Mouse (Mus musculus) embryonic facial prominence, embryonic 12.5 days (tissue): ENCODE data around the gene Inpp4b. TPM values are rescaled to one million over a fixed set of nuclear protein-coding genes. Genes with fewer than 3 reads are reported as not detected.
A peak's percentile ranks its signal among the peaks of the same experiment; 100 is the strongest.
"Not testable (repeated sequence)": the region's sequence is repeated elsewhere in the genome, so short reads cannot be mapped to it uniquely, and the experiment has no call there.

Source experiments
- ATAC-seq: fragments of 200-750 bp; cut with Nextera tagmentation; 2 replicates; pipeline ENCODE4 v1.8.0; 2017; ENCODE audit not compliant: insufficient number of reproducible peaks, insufficient read depth, low FRiP score, low TSS enrichment
- H3K27ac ChIP-seq: fragments of 300-500 bp; sonication (generic); 2 replicates; pipeline ENCODE4 v1.5.1; 2016; ENCODE audit warnings: mild to moderate bottlenecking
- H3K27me3 ChIP-seq: fragments of 300-500 bp; sonication (generic); 2 replicates; pipeline ENCODE4 v1.6.1; 2016; ENCODE audit warnings: mild to moderate bottlenecking, moderate library complexity
- H3K36me3 ChIP-seq: fragments of 300-500 bp; sonication (generic); 2 replicates; pipeline ENCODE4 v1.6.1; 2016; ENCODE audit warnings: mild to moderate bottlenecking
- H3K4me1 ChIP-seq: fragments of 300-500 bp; sonication (generic); 2 replicates; pipeline ENCODE4 v1.6.1; 2016
- H3K4me2 ChIP-seq: fragments of 300-500 bp; sonication (generic); replicated peaks from 2 replicates; pipeline ENCODE4 v1.6.1; 2016; ENCODE audit warnings: mild to moderate bottlenecking, moderate library complexity
- H3K4me3 ChIP-seq: fragments of 300-500 bp; sonication (generic); 2 replicates; pipeline ENCODE4 v1.5.1; 2016; ENCODE audit warnings: mild to moderate bottlenecking
- H3K9ac ChIP-seq: fragments of 300-500 bp; sonication (generic); 2 replicates; pipeline ENCODE4 v1.6.1; 2016; ENCODE audit warnings: mild to moderate bottlenecking, moderate library complexity
- H3K9me3 ChIP-seq: fragments of 300-500 bp; sonication (generic); 2 replicates; pipeline ENCODE4 v1.6.1; 2016; ENCODE audit warnings: mild to moderate bottlenecking, moderate library complexity
- WGBS: fragments of 180-500 bp; shearing (Covaris S2); methylation state at CpG from one replicate; pipeline ENCODE4 v1.1.7; 2016; 5-methylcytosine and 5-hydroxymethylcytosine counted together
- polyA plus RNA-seq: library from polyadenylated mRNA; unstranded; fragments of >200 nt; fragmentation: Nextera tagmentation; extraction: Ambion mirVana; gene quantifications from 2 replicates; pipeline ENCODE4 v1.2.1, GENCODE M21; 2016

The Inpp4b gene
- polyA plus RNA-seq, 1 experiment from 2014 or later, result 19.7 TPM

DNA sequence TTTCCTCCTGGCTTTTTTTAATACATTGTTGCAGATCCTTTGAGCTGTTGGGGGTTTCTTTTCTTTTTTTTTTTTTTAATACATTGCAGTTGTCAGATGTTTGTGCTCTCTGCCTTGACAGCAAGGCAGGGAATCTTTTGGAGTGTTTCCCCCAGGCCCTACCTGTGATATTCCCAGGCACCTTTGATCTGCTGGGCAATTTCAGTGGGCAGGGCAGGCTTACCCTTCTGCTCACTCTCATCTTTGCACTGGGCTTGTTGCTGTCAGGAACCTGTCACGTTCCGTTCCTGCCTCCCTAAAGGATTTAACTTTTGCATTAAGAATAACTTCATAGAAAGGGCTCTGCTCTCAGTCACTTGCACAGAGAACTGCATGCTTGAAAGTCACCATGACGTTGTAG lies 711.7 kb downstream of the Inpp4b start:
- Histone ChIP-seq H3K4me1 (no peaks in the 10 kb centered on the region), H3K36me3 (no peaks in the 10 kb centered on the region), H3K4me2 (no peak overlapping the region), H3K9me3 (no peaks in the 10 kb centered on the region), H3K27ac (no peak overlapping the region; the same call in 1 of the 2 replicates), H3K27me3 (no peaks in the 10 kb centered on the region), H3K4me3 (no peak overlapping the region), H3K9ac (no peak overlapping the region)
- ATAC-seq, result no peak
- 44% methylated on average over 3 of the region's 3 CpGs for WGBS

DNA sequence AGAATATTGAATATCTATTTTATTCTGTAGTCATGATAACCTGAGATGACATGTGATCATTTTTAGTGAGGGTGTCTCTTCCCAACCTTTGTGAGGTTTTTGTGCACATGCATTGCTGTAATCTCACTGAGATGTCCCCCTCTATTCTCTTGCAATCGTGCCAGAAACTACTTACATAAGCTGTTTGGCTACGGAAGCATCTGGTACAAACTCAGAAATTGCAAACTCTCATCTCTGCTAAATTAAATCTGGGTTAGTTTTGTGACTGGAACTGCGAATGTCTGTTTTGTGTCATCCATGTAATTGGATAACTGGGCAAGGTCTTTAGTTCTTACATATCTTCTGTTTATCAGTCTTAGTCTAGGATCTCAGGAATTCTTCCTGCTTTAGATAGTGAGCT lies 725.3 kb downstream of the Inpp4b start:
- Histone ChIP-seq H3K27ac (no peak overlapping the region), H3K4me1 (no peaks in the 10 kb centered on the region), H3K9me3 (no peaks in the 10 kb centered on the region), H3K36me3 (no peaks in the 10 kb centered on the region), H3K4me2 (no peak overlapping the region), H3K27me3 (no peaks in the 10 kb centered on the region), H3K4me3 (no peak overlapping the region), H3K9ac (no peak overlapping the region)
- 56% methylated on average over 3 of the region's 3 CpGs for WGBS
- ATAC-seq, result no peak

DNA sequence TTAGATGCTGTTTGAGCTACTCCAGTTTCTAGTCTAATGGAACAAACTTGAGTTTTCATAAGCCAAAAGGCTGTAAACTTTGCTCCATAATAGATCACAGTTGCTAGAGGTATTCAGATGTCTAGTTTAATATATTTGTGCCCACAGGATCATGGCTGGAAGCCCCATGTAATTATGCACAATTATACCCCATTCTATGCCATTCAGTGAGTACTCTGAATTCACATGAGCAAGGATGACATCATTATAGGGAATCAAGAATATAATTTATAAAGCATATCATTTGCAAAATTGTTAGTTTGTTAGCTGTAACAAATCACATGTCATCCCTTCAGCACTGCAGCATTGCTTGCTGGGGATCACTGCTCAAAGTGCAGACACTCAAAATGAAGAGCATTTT lies 736.9 kb downstream of the Inpp4b start:
- no peaks in the 10 kb centered on the region for H3K36me3 ChIP-seq
- ATAC-seq, result no peak
- H3K4me2 ChIP-seq, result no peak overlapping the region
- H3K27ac ChIP-seq, result no peak overlapping the region
- H3K9me3 ChIP-seq, result no peaks in the 10 kb centered on the region
- H3K27me3 ChIP-seq, result no peaks in the 10 kb centered on the region
- no peak overlapping the region for H3K4me3 ChIP-seq
- no peaks in the 10 kb centered on the region for H3K4me1 ChIP-seq
- H3K9ac ChIP-seq, result no peak overlapping the region

- WGBS, result 91% methylated on average over 7 of the region's 7 CpGs
- not testable (repeated sequence) for H3K27me3 ChIP-seq, H3K36me3 ChIP-seq, H3K9ac ChIP-seq, H3K27ac ChIP-seq, ATAC-seq, H3K4me2 ChIP-seq, H3K4me1 ChIP-seq, H3K9me3 ChIP-seq, H3K4me3 ChIP-seq
Measured at GRCm38 (mm10) chr8:82086631-82087030, 744.3 kb downstream of the Inpp4b start.

- no peaks in the 10 kb centered on the region for H3K4me1 ChIP-seq
- no peak overlapping the region for H3K27ac ChIP-seq
- no peak overlapping the region for H3K4me3 ChIP-seq
- H3K9me3 ChIP-seq, result no peaks in the 10 kb centered on the region
- no peak overlapping the region for H3K9ac ChIP-seq
- 83% methylated on average over 1 of the region's 1 CpGs for WGBS
- no peaks in the 10 kb centered on the region for H3K36me3 ChIP-seq
- no peak for ATAC-seq
- no peaks in the 10 kb centered on the region for H3K27me3 ChIP-seq
- no peak overlapping the region for H3K4me2 ChIP-seq
Measured at GRCm38 (mm10) chr8:82090901-82091300, 748.5 kb downstream of the Inpp4b start.

DNA sequence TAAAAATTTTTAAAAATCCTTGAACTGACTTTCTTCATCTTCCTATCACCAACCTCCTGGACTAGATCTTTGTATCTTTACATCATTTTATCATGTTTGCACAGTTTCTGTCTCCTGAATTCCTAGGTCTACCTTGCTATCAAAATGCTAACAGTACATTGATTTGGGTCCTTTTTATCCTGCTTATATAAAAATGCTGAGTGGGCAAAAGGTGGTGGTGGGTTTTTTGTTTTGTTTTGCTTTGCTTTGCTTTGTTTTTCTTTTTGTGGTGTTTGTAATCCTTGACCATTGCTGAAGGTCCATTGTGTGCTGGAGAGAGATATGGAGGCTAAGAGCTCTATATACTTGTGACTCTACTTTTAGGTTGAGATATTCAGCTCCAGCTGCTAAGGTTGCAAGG lies 750.9 kb downstream of the Inpp4b start:
- no peaks in the 10 kb centered on the region for H3K4me1 ChIP-seq
- H3K4me3 ChIP-seq, result no peak overlapping the region
- no peak overlapping the region for H3K4me2 ChIP-seq
- H3K9me3 ChIP-seq, result no peaks in the 10 kb centered on the region
- no peaks in the 10 kb centered on the region for H3K36me3 ChIP-seq
- no peak overlapping the region for H3K27ac ChIP-seq
- no peak for ATAC-seq
- H3K27me3 ChIP-seq, result no peaks in the 10 kb centered on the region
- H3K9ac ChIP-seq, result no peak overlapping the region

- Histone ChIP-seq H3K27me3 (no peaks in the 10 kb centered on the region), H3K36me3 (no peaks in the 10 kb centered on the region), H3K4me1 (0 out of 2 replicates have a peak, but pooled peaks cover 3% of the 10 kb centered on the region), H3K9me3 (no peaks in the 10 kb centered on the region), H3K4me2 (no peak overlapping the region), H3K27ac (no peak overlapping the region), H3K4me3 (no peak overlapping the region), H3K9ac (no peak overlapping the region)
- 0 out of 2 replicates have a peak, but pooled peaks have one; percentile 15 for ATAC-seq
Measured at GRCm38 (mm10) chr8:82104560-82104959, 762.2 kb downstream of the Inpp4b start.

DNA sequence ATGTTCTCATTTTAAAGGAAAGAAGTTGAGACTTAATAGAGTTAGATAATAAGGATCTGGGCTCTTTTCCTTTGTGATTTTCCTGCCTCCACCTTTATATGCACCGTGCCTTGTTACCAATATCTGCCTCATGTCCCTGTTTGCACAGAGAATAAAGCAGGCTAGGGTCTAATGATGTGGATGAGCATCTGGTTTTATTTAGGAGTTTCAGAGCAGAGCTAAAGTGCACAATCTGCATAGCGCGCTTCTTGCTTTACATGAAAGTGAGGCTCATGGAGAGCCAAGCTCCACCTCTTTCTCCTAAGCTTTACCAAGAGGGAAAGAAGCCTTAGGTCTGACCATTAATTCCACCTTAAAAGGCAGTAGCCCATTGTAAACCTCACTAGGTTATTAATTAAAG lies 763.8 kb downstream of the Inpp4b start:
- ATAC-seq, result 0 out of 2 replicates have a peak, but pooled peaks have one; percentile 47
- H3K4me1 ChIP-seq, result 0 out of 2 replicates have a peak, but pooled peaks cover 3% of the 10 kb centered on the region
- H3K4me2 ChIP-seq, result no peak overlapping the region
- no peaks in the 10 kb centered on the region for H3K9me3 ChIP-seq
- H3K4me3 ChIP-seq, result no peak overlapping the region
- 26% methylated on average over 3 of the region's 3 CpGs for WGBS
- H3K27me3 ChIP-seq, result no peaks in the 10 kb centered on the region
- no peaks in the 10 kb centered on the region for H3K36me3 ChIP-seq
- no peak overlapping the region for H3K27ac ChIP-seq
- no peak overlapping the region for H3K9ac ChIP-seq

DNA sequence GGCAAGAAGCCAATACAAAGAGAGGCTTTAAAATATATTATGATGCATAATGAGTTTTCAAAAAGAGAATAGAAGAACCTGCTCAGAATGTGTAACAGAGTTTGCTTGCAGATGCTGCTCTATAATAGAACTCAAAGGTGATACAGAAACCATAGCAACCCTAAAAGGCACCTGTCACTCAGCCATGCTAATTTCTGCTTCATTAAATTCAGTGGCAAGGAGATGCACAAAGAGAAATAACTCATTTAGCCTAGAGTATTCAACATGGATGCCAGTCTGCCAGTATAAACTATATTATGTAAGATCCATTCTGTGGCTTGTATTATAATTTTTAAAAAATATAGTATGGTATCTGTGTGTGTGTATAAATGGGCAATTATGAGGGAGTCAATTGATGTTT lies 807.9 kb downstream of the Inpp4b start:
- Histone ChIP-seq H3K36me3 (no peaks in the 10 kb centered on the region), H3K4me2 (no peak overlapping the region), H3K4me1 (no peaks in the 10 kb centered on the region), H3K9ac (no peak overlapping the region), H3K4me3 (no peak overlapping the region), H3K27me3 (no peaks in the 10 kb centered on the region), H3K9me3 (no peaks in the 10 kb centered on the region), H3K27ac (no peak overlapping the region)
- no peak for ATAC-seq

GRCm38 (mm10) chr8:82157928-82158327 lies 815.6 kb downstream of the Inpp4b start:
- no peaks in the 10 kb centered on the region for H3K36me3 ChIP-seq
- no peak overlapping the region for H3K27ac ChIP-seq
- no peaks in the 10 kb centered on the region for H3K9me3 ChIP-seq
- H3K4me2 ChIP-seq, result no peak overlapping the region
- no peaks in the 10 kb centered on the region for H3K4me1 ChIP-seq
- no peaks in the 10 kb centered on the region for H3K27me3 ChIP-seq
- ATAC-seq, result no peak
- H3K4me3 ChIP-seq, result no peak overlapping the region
- 92% methylated on average over 1 of the region's 1 CpGs for WGBS
- no peak overlapping the region for H3K9ac ChIP-seq
